Mouse (Mus musculus) heart, embryonic 10.5 days (tissue): ENCODE data around the gene Sec14l4. TPM values are rescaled to one million over a fixed set of nuclear protein-coding genes. Genes with fewer than 3 reads are reported as not detected.
A peak's percentile ranks its signal among the peaks of the same experiment; 100 is the strongest.

Experiments used
- DNase-seq: peaks from one replicate; pipeline ENCODE4 v3.0.0-alpha.2; 2017; ENCODE audit warnings: low spot score
- H3K27ac ChIP-seq: fragments of 300-500 bp; sonication (generic); 2 replicates; pipeline ENCODE4 v1.5.1; 2016; ENCODE audit warnings: mild to moderate bottlenecking
- H3K27me3 ChIP-seq: fragments of 300-500 bp; sonication (generic); 2 replicates; pipeline ENCODE4 v1.6.1; 2016; ENCODE audit warnings: mild to moderate bottlenecking; ENCODE audit not compliant: poor library complexity, insufficient read depth, severe bottlenecking
- H3K36me3 ChIP-seq: fragments of 300-500 bp; sonication (generic); 2 replicates; pipeline ENCODE4 v1.6.1; 2016; ENCODE audit warnings: mild to moderate bottlenecking, moderate library complexity
- H3K4me1 ChIP-seq: fragments of 300-500 bp; sonication (generic); 2 replicates; pipeline ENCODE4 v1.6.1; 2016; ENCODE audit warnings: mild to moderate bottlenecking
- H3K4me3 ChIP-seq: fragments of 300-500 bp; sonication (generic); 2 replicates; pipeline ENCODE4 v1.5.1; 2016; ENCODE audit warnings: mild to moderate bottlenecking, moderate library complexity
- H3K9me3 ChIP-seq: fragments of 300-500 bp; sonication (generic); 2 replicates; pipeline ENCODE4 v1.6.1; 2016; ENCODE audit warnings: mild to moderate bottlenecking, moderate library complexity
- WGBS: fragments of 180-500 bp; shearing (Covaris S2); methylation state at CpG from one replicate; pipeline ENCODE4 v1.1.7; 2016; 5-methylcytosine and 5-hydroxymethylcytosine counted together
- polyA plus RNA-seq: library from polyadenylated mRNA; unstranded; fragments of >200 nt; fragmentation: Nextera tagmentation; extraction: Ambion mirVana; gene quantifications from 2 replicates; pipeline ENCODE4 v1.2.1, GENCODE M21; 2016

The Sec14l4 gene
- polyA plus RNA-seq: 0.07 and 0.50 TPM in 2 replicates

GRCm38 (mm10) chr11:4031126-4031941, at the start of gene Sec14l4:
Sec14l4 (plus strand) TSS chr11:4031462.
- peaks cover 19% of the 10 kb centered on the region for H3K4me1 ChIP-seq
- no peaks in the 10 kb centered on the region for H3K9me3 ChIP-seq
- H3K36me3 ChIP-seq: no peaks in the 10 kb centered on the region
- peak within 1 kb of the TSS; percentile 29; the same call in 1 of the 2 replicates for H3K27ac ChIP-seq
- WGBS: 25% methylated on average over 16 of the region's 16 CpGs
- H3K27me3 ChIP-seq: peaks cover 20% of the 10 kb centered on the region
- 0 out of 2 replicates have a peak within 1 kb of the TSS, but pooled peaks have one; percentile 18 for H3K4me3 ChIP-seq
- peak; percentile 74 for DNase-seq

GRCm38 (mm10) chr11:3981536-3981935, 49.7 kb upstream of the Sec14l4 start:
- no peak overlapping the region for H3K27ac ChIP-seq
- H3K4me1 ChIP-seq: peaks cover 27% of the 10 kb centered on the region
- H3K9me3 ChIP-seq: no peaks in the 10 kb centered on the region
- H3K4me3 ChIP-seq: no peak overlapping the region
- no peak for DNase-seq
- WGBS: 54% methylated on average over 6 of the region's 6 CpGs
- peaks cover 47% of the 10 kb centered on the region for H3K36me3 ChIP-seq
- peaks cover 19% of the 10 kb centered on the region for H3K27me3 ChIP-seq

GRCm38 (mm10) chr11:3982275-3983209, 48.7 kb upstream of the Sec14l4 start:
- WGBS: 61% methylated on average over 7 of the region's 7 CpGs
- peaks cover 27% of the 10 kb centered on the region for H3K4me1 ChIP-seq
- H3K9me3 ChIP-seq: no peaks in the 10 kb centered on the region
- peak overlapping the region; percentile 63; the same call in 1 of the 2 replicates for H3K4me3 ChIP-seq
- H3K27ac ChIP-seq: no peak overlapping the region
- peaks cover 37% of the 10 kb centered on the region for H3K36me3 ChIP-seq
- peaks cover 19% of the 10 kb centered on the region for H3K27me3 ChIP-seq
- no peak for DNase-seq

GRCm38 (mm10) chr11:3983291-3983862, 47.9 kb upstream of the Sec14l4 start, which contains the start of gene Gal3st1:
Gal3st1 (plus strand) TSS chr11:3983636.
- under 1% methylated on average over 37 of the region's 37 CpGs for WGBS
- DNase-seq: no peak
- peak within 1 kb of the TSS; percentile 62 for H3K27ac ChIP-seq
- H3K4me1 ChIP-seq: peaks cover 27% of the 10 kb centered on the region
- H3K27me3 ChIP-seq: peaks cover 19% of the 10 kb centered on the region
- peak within 1 kb of the TSS; percentile 63 for H3K4me3 ChIP-seq
- H3K36me3 ChIP-seq: peaks cover 29% of the 10 kb centered on the region
- H3K9me3 ChIP-seq: no peaks in the 10 kb centered on the region

- Histone ChIP-seq H3K27me3 (peaks cover 19% of the 10 kb centered on the region), H3K4me3 (peak overlapping the region; percentile 63), H3K9me3 (no peaks in the 10 kb centered on the region), H3K36me3 (peaks cover 21% of the 10 kb centered on the region), H3K4me1 (peaks cover 27% of the 10 kb centered on the region), H3K27ac (peak overlapping the region; percentile 62)
- no peak for DNase-seq
- 7% methylated on average over 15 of the region's 15 CpGs for WGBS
Observed at GRCm38 (mm10) chr11:3983863-3984745, 47.2 kb upstream of the Sec14l4 start.

- peaks cover 10% of the 10 kb centered on the region; the same call in 1 of the 2 replicates for H3K27me3 ChIP-seq
- 58% methylated on average over 3 of the region's 3 CpGs for WGBS
- no peak overlapping the region for H3K4me3 ChIP-seq
- H3K36me3 ChIP-seq: no peaks in the 10 kb centered on the region
- peaks cover 3% of the 10 kb centered on the region; the same call in 1 of the 2 replicates for H3K4me1 ChIP-seq
- no peaks in the 10 kb centered on the region for H3K9me3 ChIP-seq
- H3K27ac ChIP-seq: no peak overlapping the region
- no peak for DNase-seq
Observed at GRCm38 (mm10) chr11:3989748-3990147, 41.5 kb upstream of the Sec14l4 start.

- 70% methylated on average over 6 of the region's 6 CpGs for WGBS
Observed at GRCm38 (mm10) chr11:3993132-3993531, 38.1 kb upstream of the Sec14l4 start.

GRCm38 (mm10) chr11:3993914-3994313, 37.3 kb upstream of the Sec14l4 start:
- no peak overlapping the region for H3K27ac ChIP-seq
- H3K36me3 ChIP-seq: no peaks in the 10 kb centered on the region
- 86% methylated on average over 6 of the region's 6 CpGs for WGBS
- H3K27me3 ChIP-seq: peaks cover 31% of the 10 kb centered on the region
- H3K9me3 ChIP-seq: no peaks in the 10 kb centered on the region
- peaks cover 10% of the 10 kb centered on the region for H3K4me1 ChIP-seq
- H3K4me3 ChIP-seq: no peak overlapping the region
- DNase-seq: no peak

More at GRCm38 (mm10) chr11:3993132-3993531, 38.1 kb upstream of the Sec14l4 start:
- DNase-seq: no peak
- Histone ChIP-seq H3K27me3 (peaks cover 23% of the 10 kb centered on the region), H3K9me3 (no peaks in the 10 kb centered on the region), H3K36me3 (no peaks in the 10 kb centered on the region), H3K27ac (no peak overlapping the region), H3K4me3 (no peak overlapping the region), H3K4me1 (peaks cover 4% of the 10 kb centered on the region)

- WGBS: 74% methylated on average over 5 of the region's 5 CpGs
Observed at GRCm38 (mm10) chr11:3995511-3995910, 35.8 kb upstream of the Sec14l4 start.

GRCm38 (mm10) chr11:3996840-3997239, 34.4 kb upstream of the Sec14l4 start:
- Histone ChIP-seq H3K36me3 (no peaks in the 10 kb centered on the region), H3K4me3 (no peak overlapping the region), H3K4me1 (peaks cover 10% of the 10 kb centered on the region), H3K9me3 (no peaks in the 10 kb centered on the region), H3K27me3 (peaks cover 51% of the 10 kb centered on the region), H3K27ac (no peak overlapping the region)
- DNase-seq: peak; percentile 53
- 87% methylated on average over 3 of the region's 3 CpGs for WGBS

More at GRCm38 (mm10) chr11:3995511-3995910, 35.8 kb upstream of the Sec14l4 start:
- Histone ChIP-seq H3K4me3 (no peak overlapping the region), H3K27ac (no peak overlapping the region), H3K9me3 (no peaks in the 10 kb centered on the region), H3K27me3 (peaks cover 47% of the 10 kb centered on the region), H3K4me1 (peaks cover 10% of the 10 kb centered on the region), H3K36me3 (no peaks in the 10 kb centered on the region)
- no peak for DNase-seq

GRCm38 (mm10) chr11:3997978-3998720, 33.1 kb upstream of the Sec14l4 start:
- Histone ChIP-seq H3K36me3 (no peaks in the 10 kb centered on the region), H3K9me3 (no peaks in the 10 kb centered on the region), H3K4me3 (peak overlapping the region; percentile 53), H3K27ac (no peak overlapping the region), H3K27me3 (peaks cover 46% of the 10 kb centered on the region), H3K4me1 (peaks cover 10% of the 10 kb centered on the region)
- peak; percentile 74 for DNase-seq
- WGBS: 4% methylated on average over 66 of the region's 66 CpGs
